Mouse (Mus musculus) ES-Bruce4 (cell line): Measurements from ENCODE around the gene Scgb3a1.

Source experiments
- CTCF ChIP-seq: IDR thresholded peaks from one replicate; pipeline ENCODE4 v1.8.1; 2011; ENCODE audit warnings: low read depth, low read length
- EP300 ChIP-seq: IDR thresholded peaks from 2 replicates; pipeline ENCODE4 v1.6.1; 2011; ENCODE audit warnings: low read depth, low read length; ENCODE audit not compliant: insufficient read depth

- TF ChIP-seq EP300 = no peak
- TF ChIP-seq CTCF = no peak
Observed at GRCm38 (mm10) chr11:49654651-49655050, 8.8 kb upstream of the Scgb3a1 start.
